Mouse (Mus musculus): ENCODE measurements at regions not wholly inside any gene's neighbourhood (a gene's known extent, or its start where the extent isn't known, plus 50 kb on each side); places are given as distances from the start of the nearest gene placed in this dataset.

- DNase-seq (ENCODE audit: low spot score in 2 of 2) = no peak
Measured at GRCm38 (mm10) chr15:10901745-10902262, 50.3 kb upstream of the C1qtnf3 start.
